Mouse (Mus musculus): Measurements from ENCODE around the gene Ash1l. TPM values are rescaled to one million over a fixed set of nuclear protein-coding genes. Genes with fewer than 3 reads are reported as not detected.

The Ash1l gene
- total and polyA plus RNA-seq, 3 experiments, result 9.6 to 22.2 (median 12.8) TPM

- H3K9me3 ChIP-seq (replicated peaks; ENCODE audit: insufficient read depth, low read length), result no peaks in the 10 kb centered on the region
- H3K4me3 ChIP-seq (ENCODE audit: control insufficient read depth in 1 of 2, insufficient read depth in 1 of 2, low read depth in 2 of 2, low read length in 2 of 2), result no peak overlapping the region
- H3K79me2 ChIP-seq (ENCODE audit: control insufficient read depth, insufficient read depth, low read length, poor library complexity), result peaks cover 10% of the 10 kb centered on the region; the same call in 1 of the 2 replicates
- TF ChIP-seq TCF12 (IDR thresholded peaks at IDR 0.05; ENCODE audit: low read depth, low read length) (no peak), CTCF (IDR thresholded peaks at IDR 0.05 in 2 of 3, conservative IDR thresholded peaks at IDR 0.05 in 1 of 3; ENCODE audit: control insufficient read depth in 1 of 3, insufficient read depth in 1 of 3, low read depth in 2 of 3, low read length in 3 of 3, poor library complexity in 1 of 3, severe bottlenecking in 1 of 3) (no peak), MXI1 (IDR thresholded peaks at IDR 0.05; ENCODE audit: low read depth, low read length) (no peak), CHD1 (IDR thresholded peaks at IDR 0.05; ENCODE audit: low read depth, low read length) (no peak), MAX (IDR thresholded peaks at IDR 0.05; ENCODE audit: low read length) (no peak), HCFC1 (IDR thresholded peaks at IDR 0.05; ENCODE audit: low read depth, low read length) (no peak), GABPA (IDR thresholded peaks at IDR 0.05; ENCODE audit: low read depth, low read length) (no peak), ELF1 (IDR thresholded peaks at IDR 0.05; ENCODE audit: low read depth, low read length) (no peak), ZMIZ1 (IDR thresholded peaks at IDR 0.05; ENCODE audit: low read depth, low read length) (no peak), TBP (IDR thresholded peaks at IDR 0.05; ENCODE audit: low read depth, low read length) (no peak), MYB (IDR thresholded peaks at IDR 0.05; ENCODE audit: low read depth, low read length) (no peak), MEF2A (IDR thresholded peaks at IDR 0.05; ENCODE audit: extremely low read depth, insufficient replicate concordance, low read depth, low read length, poor library complexity, severe bottlenecking) (no peak)
- no peak overlapping the region for H3K27ac ChIP-seq (ENCODE audit: control insufficient read depth, low read depth, low read length)
- no peak overlapping the region for H3K9ac ChIP-seq (ENCODE audit: control insufficient read depth, low read depth, low read length, poor library complexity, severe bottlenecking)
- peaks cover 1 to 2% of the 10 kb centered on the region in 2 experiments; a peak in 2 of 4 replicates for H3K36me3 ChIP-seq (ENCODE audit: control insufficient read depth in 1 of 2, insufficient read depth in 2 of 2, low read length in 2 of 2)
- H3K27me3 ChIP-seq (ENCODE audit: control insufficient read depth in 1 of 2, insufficient read depth in 2 of 2, low read length in 2 of 2), result no peaks in the 10 kb centered on the region
- no peaks in the 10 kb centered on the region for H3K4me1 ChIP-seq (ENCODE audit: control insufficient read depth in 1 of 2, insufficient read depth in 2 of 2, low read length in 2 of 2)
- DNase-seq (ENCODE audit: low read depth, low spot score), result no peak
These were observed 42.4 kb downstream of the Ash1l start for GRCm38 (mm10) chr3:88992793-88993192.

- no peak for DNase-seq (ENCODE audit: low read depth, low spot score)
- H3K36me3 ChIP-seq (ENCODE audit: control insufficient read depth in 1 of 2, insufficient read depth in 2 of 2, low read length in 2 of 2), result peaks cover 2 to 43% of the 10 kb centered on the region in 2 experiments; a peak in 3 of 4 replicates
- H3K9ac ChIP-seq (ENCODE audit: control insufficient read depth, low read depth, low read length, poor library complexity, severe bottlenecking), result no peak overlapping the region
- TF ChIP-seq MEF2A (IDR thresholded peaks at IDR 0.05; ENCODE audit: extremely low read depth, insufficient replicate concordance, low read depth, low read length, poor library complexity, severe bottlenecking) (no peak), E2F4 (IDR thresholded peaks at IDR 0.05; ENCODE audit: borderline replicate concordance, low read depth, low read length) (no peak), CHD2 (IDR thresholded peaks at IDR 0.05; ENCODE audit: low read length) (no peak), JUND (IDR thresholded peaks at IDR 0.05; ENCODE audit: low read depth, low read length) (no peak), SIN3A (IDR thresholded peaks at IDR 0.05; ENCODE audit: low read length) (no peak), NELFE (IDR thresholded peaks at IDR 0.05; ENCODE audit: low read depth, low read length) (no peak), EP300 (IDR thresholded peaks at IDR 0.05; ENCODE audit: low read depth in 1 of 2, low read length in 2 of 2) (no peak), ZKSCAN1 (IDR thresholded peaks at IDR 0.05; ENCODE audit: low read depth, low read length) (no peak), UBTF (IDR thresholded peaks at IDR 0.05; ENCODE audit: borderline replicate concordance, insufficient read depth, low read depth, low read length) (no peak)
- H3K4me3 ChIP-seq (ENCODE audit: control insufficient read depth in 1 of 2, insufficient read depth in 1 of 2, low read depth in 2 of 2, low read length in 2 of 2), result no peak overlapping the region
- no peaks in the 10 kb centered on the region for H3K4me1 ChIP-seq (ENCODE audit: control insufficient read depth in 1 of 2, insufficient read depth in 2 of 2, low read length in 2 of 2)
- no peaks in the 10 kb centered on the region for H3K79me2 ChIP-seq (ENCODE audit: control insufficient read depth, insufficient read depth, low read length, poor library complexity)
- no peaks in the 10 kb centered on the region for H3K9me3 ChIP-seq (replicated peaks; ENCODE audit: insufficient read depth, low read length)
- no peaks in the 10 kb centered on the region for H3K27me3 ChIP-seq (ENCODE audit: control insufficient read depth in 1 of 2, insufficient read depth in 2 of 2, low read length in 2 of 2)
- H3K27ac ChIP-seq (ENCODE audit: control insufficient read depth, low read depth, low read length), result no peak overlapping the region
These were observed 51.1 kb downstream of the Ash1l start for GRCm38 (mm10) chr3:89001536-89001935.
